Mouse (Mus musculus): ENCODE data around the gene Slc26a9. TPM values are rescaled to one million over a fixed set of nuclear protein-coding genes. Genes with fewer than 3 reads are reported as not detected.

Gene Slc26a9
- polyA plus RNA-seq, 1 experiment from 2014 or later = not detected

DNA sequence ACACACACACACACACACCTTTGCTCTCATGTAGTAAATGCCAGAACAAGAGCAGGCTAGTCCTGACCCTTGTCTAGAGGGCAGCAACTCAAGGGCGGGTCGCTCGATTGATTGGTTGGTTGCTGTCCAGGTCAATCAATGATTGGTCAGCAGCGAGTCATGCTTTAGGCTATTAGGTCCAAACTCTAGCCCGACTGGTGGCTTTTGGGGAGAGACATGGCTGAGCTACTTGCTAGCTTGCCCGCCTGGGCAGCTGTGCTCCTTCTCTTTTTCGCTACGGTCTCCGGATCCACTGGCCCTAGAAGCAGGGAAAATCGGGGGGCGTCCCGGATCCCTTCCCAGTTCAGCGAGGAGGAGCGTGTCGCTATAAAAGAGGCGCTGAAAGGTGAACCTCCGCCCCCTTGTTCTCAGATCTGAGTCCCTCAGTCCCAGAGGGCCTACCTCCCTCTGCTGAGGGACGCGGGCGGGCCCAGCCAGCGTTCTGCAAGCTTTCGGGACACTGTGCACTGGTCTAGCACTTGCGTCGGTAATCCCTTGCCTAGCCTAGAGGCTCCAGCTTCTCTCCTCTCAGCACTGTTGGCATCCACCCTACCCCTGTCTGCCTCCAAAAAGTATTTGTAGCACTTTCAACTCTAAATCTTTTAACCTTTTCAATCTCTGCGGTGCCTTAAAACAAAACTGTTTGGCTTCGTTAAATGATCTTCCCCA, 53.5 kb downstream of the Slc26a9 start, which contains the start of gene Pm20d1:
Pm20d1 (plus strand) TSS at position 180 of the 708 bp plus-strand sequence.
- peak within 1 kb of the TSS; percentile 55 for H3K4me3 ChIP-seq
- DNase-seq (ENCODE audit: low spot score) = peak; percentile 59
- H3K27me3 ChIP-seq (ENCODE audit: low read depth, poor library complexity, severe bottlenecking) = peaks cover 18% of the 10 kb centered on the region; the same call in 1 of the 2 replicates
- peaks cover 16% of the 10 kb centered on the region for H3K4me1 ChIP-seq
- 7% methylated on average over 26 of the region's 26 CpGs for WGBS
- H3K27ac ChIP-seq (replicated peaks) = peak within 1 kb of the TSS; percentile 75
- no peaks in the 10 kb centered on the region for H3K9me3 ChIP-seq (replicated peaks)
- H3K36me3 ChIP-seq = no peaks in the 10 kb centered on the region

DNA sequence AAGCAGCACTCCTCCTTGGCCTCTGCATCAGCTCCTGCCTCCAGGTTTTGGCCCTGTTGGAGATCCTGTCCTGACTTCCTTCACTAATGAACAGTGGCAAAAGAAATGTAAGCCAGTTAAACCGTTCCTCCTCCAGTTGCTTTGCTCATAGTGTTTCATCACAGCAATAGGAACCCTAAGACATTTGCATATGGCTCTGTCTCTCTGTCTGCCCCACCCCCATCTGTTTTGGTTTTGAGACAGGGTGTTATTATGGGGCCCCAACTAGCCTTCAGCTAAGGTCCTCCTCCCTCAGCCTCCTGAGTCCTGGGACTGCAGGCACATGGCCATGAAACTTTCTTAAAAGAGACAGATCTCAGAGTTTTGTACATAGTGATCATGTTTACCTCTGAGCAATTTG, 56.2 kb downstream of the Slc26a9 start:
- H3K9me3 ChIP-seq (replicated peaks) = no peaks in the 10 kb centered on the region
- 51% methylated on average over 1 of the region's 1 CpGs for WGBS
- H3K27ac ChIP-seq (replicated peaks) = no peak overlapping the region
- DNase-seq (ENCODE audit: low spot score) = no peak
- no peaks in the 10 kb centered on the region for H3K36me3 ChIP-seq
- no peak overlapping the region for H3K4me3 ChIP-seq
- peaks cover 16% of the 10 kb centered on the region for H3K4me1 ChIP-seq
- H3K27me3 ChIP-seq (ENCODE audit: low read depth, poor library complexity, severe bottlenecking) = peaks cover 18% of the 10 kb centered on the region; the same call in 1 of the 2 replicates

- Histone ChIP-seq H3K36me3 (no peaks in the 10 kb centered on the region), H3K27me3 (ENCODE audit: low read depth, poor library complexity, severe bottlenecking) (peaks cover 18% of the 10 kb centered on the region; the same call in 1 of the 2 replicates), H3K27ac (replicated peaks) (no peak overlapping the region), H3K9me3 (replicated peaks) (no peaks in the 10 kb centered on the region), H3K4me3 (no peak overlapping the region), H3K4me1 (peaks cover 16% of the 10 kb centered on the region)
- no peak for DNase-seq (ENCODE audit: low spot score)
- 94% methylated on average over 8 of the region's 8 CpGs for WGBS
Measured at GRCm38 (mm10) chr1:131801071-131801470, 57.2 kb downstream of the Slc26a9 start.

GRCm38 (mm10) chr1:131802652-131803051, 58.8 kb downstream of the Slc26a9 start:
- H3K4me3 ChIP-seq = no peak overlapping the region
- H3K27ac ChIP-seq (replicated peaks) = no peak overlapping the region
- peaks cover 7% of the 10 kb centered on the region; the same call in 1 of the 2 replicates for H3K4me1 ChIP-seq
- WGBS = 91% methylated on average over 5 of the region's 5 CpGs
- H3K9me3 ChIP-seq (replicated peaks) = no peaks in the 10 kb centered on the region
- H3K36me3 ChIP-seq = no peaks in the 10 kb centered on the region
- H3K27me3 ChIP-seq (ENCODE audit: low read depth, poor library complexity, severe bottlenecking) = peaks cover 13% of the 10 kb centered on the region; the same call in 1 of the 2 replicates
- no peak for DNase-seq (ENCODE audit: low spot score)

DNA sequence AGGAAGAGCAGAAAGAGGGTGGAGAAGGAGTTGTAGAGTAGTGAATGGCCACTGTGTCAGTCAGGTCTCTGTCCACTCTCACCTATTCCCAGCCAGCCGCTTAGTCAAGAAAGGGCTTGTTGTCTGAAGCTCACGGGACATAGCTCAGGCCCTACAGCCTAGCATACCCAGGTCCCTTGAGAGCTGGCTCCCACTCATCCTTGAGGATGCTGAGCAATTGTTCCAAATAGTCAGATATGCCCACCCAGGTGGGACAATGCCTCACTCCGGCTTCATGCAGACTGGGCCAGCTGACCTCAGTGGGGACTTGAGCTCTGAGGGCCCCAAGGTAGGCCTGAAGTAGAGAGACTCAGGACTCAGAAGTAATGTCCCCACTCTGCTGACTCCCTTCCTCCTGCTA, 60.3 kb downstream of the Slc26a9 start:
- Histone ChIP-seq H3K36me3 (no peaks in the 10 kb centered on the region), H3K9me3 (replicated peaks) (no peaks in the 10 kb centered on the region), H3K27ac (replicated peaks) (no peak overlapping the region), H3K27me3 (ENCODE audit: low read depth, poor library complexity, severe bottlenecking) (no peaks in the 10 kb centered on the region), H3K4me3 (no peak overlapping the region), H3K4me1 (peaks cover 4% of the 10 kb centered on the region; the same call in 1 of the 2 replicates)
- DNase-seq (ENCODE audit: low spot score) = no peak
- WGBS = 97% methylated on average over 3 of the region's 3 CpGs

- no peaks in the 10 kb centered on the region for H3K36me3 ChIP-seq
- WGBS = 91% methylated on average over 1 of the region's 1 CpGs
- no peaks in the 10 kb centered on the region for H3K27me3 ChIP-seq (ENCODE audit: low read depth, poor library complexity, severe bottlenecking)
- no peak overlapping the region for H3K4me3 ChIP-seq
- H3K4me1 ChIP-seq = no peaks in the 10 kb centered on the region
- no peak for DNase-seq (ENCODE audit: low spot score)
- H3K27ac ChIP-seq (replicated peaks) = no peak overlapping the region
- no peaks in the 10 kb centered on the region for H3K9me3 ChIP-seq (replicated peaks)
Measured at GRCm38 (mm10) chr1:131808986-131809385, 65.2 kb downstream of the Slc26a9 start.

- no peak for DNase-seq (ENCODE audit: low spot score)
- 79% methylated on average over 2 of the region's 2 CpGs for WGBS
- Histone ChIP-seq H3K27me3 (ENCODE audit: low read depth, poor library complexity, severe bottlenecking) (no peaks in the 10 kb centered on the region), H3K9me3 (replicated peaks) (no peaks in the 10 kb centered on the region), H3K4me3 (no peak overlapping the region), H3K4me1 (no peaks in the 10 kb centered on the region), H3K27ac (replicated peaks) (no peak overlapping the region), H3K36me3 (no peaks in the 10 kb centered on the region)
Measured at GRCm38 (mm10) chr1:131809651-131810050, 65.8 kb downstream of the Slc26a9 start.

- Histone ChIP-seq H3K27me3 (ENCODE audit: low read depth, poor library complexity, severe bottlenecking) (no peaks in the 10 kb centered on the region), H3K4me3 (no peak overlapping the region), H3K27ac (replicated peaks) (no peak overlapping the region), H3K9me3 (replicated peaks) (no peaks in the 10 kb centered on the region), H3K36me3 (no peaks in the 10 kb centered on the region), H3K4me1 (no peaks in the 10 kb centered on the region)
- WGBS = 86% methylated on average over 1 of the region's 1 CpGs
- DNase-seq (ENCODE audit: low spot score) = no peak
Measured at GRCm38 (mm10) chr1:131811393-131811792, 67.6 kb downstream of the Slc26a9 start.

GRCm38 (mm10) chr1:131812006-131812405, 68.2 kb downstream of the Slc26a9 start:
- Histone ChIP-seq H3K27ac (replicated peaks) (no peak overlapping the region), H3K4me3 (no peak overlapping the region), H3K4me1 (no peaks in the 10 kb centered on the region), H3K36me3 (no peaks in the 10 kb centered on the region), H3K27me3 (ENCODE audit: low read depth, poor library complexity, severe bottlenecking) (no peaks in the 10 kb centered on the region), H3K9me3 (replicated peaks) (no peaks in the 10 kb centered on the region)
- no peak for DNase-seq (ENCODE audit: low spot score)
- 87% methylated on average over 9 of the region's 9 CpGs for whole genome bisulfite sequencing

GRCm38 (mm10) chr1:131812631-131813295, 68.9 kb downstream of the Slc26a9 start:
- no peaks in the 10 kb centered on the region for H3K4me1 ChIP-seq
- H3K9me3 ChIP-seq (replicated peaks) = no peaks in the 10 kb centered on the region
- 85% methylated on average over 9 of the region's 9 CpGs for WGBS
- no peak overlapping the region for H3K27ac ChIP-seq (replicated peaks)
- no peak for DNase-seq (ENCODE audit: low spot score)
- no peak overlapping the region for H3K4me3 ChIP-seq
- H3K27me3 ChIP-seq (ENCODE audit: low read depth, poor library complexity, severe bottlenecking) = no peaks in the 10 kb centered on the region
- no peaks in the 10 kb centered on the region for H3K36me3 ChIP-seq

GRCm38 (mm10) chr1:131813731-131814130, 69.9 kb downstream of the Slc26a9 start:
- no peak for DNase-seq (ENCODE audit: low spot score)
- Histone ChIP-seq H3K27me3 (ENCODE audit: low read depth, poor library complexity, severe bottlenecking) (no peaks in the 10 kb centered on the region), H3K4me3 (no peak overlapping the region), H3K27ac (replicated peaks) (no peak overlapping the region), H3K4me1 (no peaks in the 10 kb centered on the region), H3K9me3 (replicated peaks) (no peaks in the 10 kb centered on the region), H3K36me3 (no peaks in the 10 kb centered on the region)
- 89% methylated on average over 4 of the region's 4 CpGs for WGBS

DNA sequence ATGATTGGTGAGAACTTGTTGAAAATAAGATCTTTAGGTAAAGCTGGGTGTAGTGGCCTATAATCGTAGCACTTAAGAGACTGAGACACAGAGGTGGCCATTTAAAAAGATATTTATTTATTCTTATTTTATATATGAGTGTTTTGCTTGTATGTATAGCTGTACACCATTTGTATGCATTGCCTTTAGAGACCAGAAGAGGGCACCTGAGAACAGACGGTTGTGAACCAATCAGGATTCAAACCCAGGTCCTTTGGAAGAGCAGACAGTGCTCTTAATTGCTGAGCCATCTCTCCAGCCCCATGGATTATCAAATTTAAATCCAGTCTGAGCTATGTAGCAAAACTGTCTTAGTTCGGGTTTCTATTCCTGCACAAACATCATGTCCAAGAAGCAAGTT, 70.4 kb downstream of the Slc26a9 start:
- Histone ChIP-seq H3K27me3 (ENCODE audit: low read depth, poor library complexity, severe bottlenecking) (no peaks in the 10 kb centered on the region), H3K4me1 (no peaks in the 10 kb centered on the region), H3K36me3 (no peaks in the 10 kb centered on the region), H3K4me3 (no peak overlapping the region), H3K27ac (replicated peaks) (no peak overlapping the region), H3K9me3 (replicated peaks) (no peaks in the 10 kb centered on the region)
- WGBS = 87% methylated on average over 3 of the region's 3 CpGs
- DNase-seq (ENCODE audit: low spot score) = no peak

- Histone ChIP-seq H3K4me3 (no peak overlapping the region), H3K27ac (replicated peaks) (no peak overlapping the region), H3K9me3 (replicated peaks) (no peaks in the 10 kb centered on the region), H3K36me3 (no peaks in the 10 kb centered on the region), H3K4me1 (no peaks in the 10 kb centered on the region), H3K27me3 (ENCODE audit: low read depth, poor library complexity, severe bottlenecking) (no peaks in the 10 kb centered on the region)
- no peak for DNase-seq (ENCODE audit: low spot score)
- 85% methylated on average over 6 of the region's 6 CpGs for WGBS
Measured at GRCm38 (mm10) chr1:131816886-131817285, 73.1 kb downstream of the Slc26a9 start.
